ENCODE assay signal across 2 mouse cellular contexts in the genomic region with DNA sequence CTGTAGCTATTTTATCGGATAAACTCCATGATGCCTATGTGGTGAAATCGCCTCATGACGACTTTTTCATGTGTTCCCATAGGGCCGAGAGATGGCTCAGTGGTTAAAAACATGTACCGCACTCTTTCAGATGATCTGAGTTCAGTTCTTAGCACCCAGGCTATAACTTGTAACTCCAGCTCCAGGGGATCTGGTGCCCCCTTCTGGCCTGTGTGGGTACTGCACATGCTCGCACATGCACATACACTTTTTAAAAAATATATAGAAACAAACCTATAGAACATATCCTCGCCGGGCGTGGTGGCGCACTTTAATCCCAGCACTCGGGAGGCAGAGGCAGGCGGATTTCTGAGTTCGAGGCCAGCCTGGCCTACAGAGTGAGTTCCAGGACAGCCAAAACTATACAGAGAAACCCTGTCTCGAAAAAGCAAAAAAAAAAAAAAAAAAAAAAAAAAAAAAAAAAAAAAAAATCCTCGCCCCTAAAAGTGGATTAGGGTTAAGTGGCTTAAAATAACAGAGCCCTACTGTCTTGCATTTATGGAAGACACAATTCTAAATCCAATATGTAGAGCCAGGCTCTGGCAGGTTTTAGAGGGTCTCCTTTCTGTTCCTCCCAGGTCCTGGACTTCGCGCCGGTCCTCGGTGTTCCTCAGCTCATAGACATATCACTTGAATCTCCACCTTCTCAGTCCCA.
TF ChIP-seq lines count a peak whose summit lies in the region.

No protein-coding gene starts in this region.

TF ChIP-seq in CH12.LX, 34 proteins besides CTCF, POLR2A, EP300 and RAD21:
- TF ChIP-seq RCOR1 (conservative IDR thresholded peaks at IDR 0.05; ENCODE audit: low read depth, low read length) (no peak), MXI1 (IDR thresholded peaks at IDR 0.05; ENCODE audit: low read depth, low read length) (no peak), MAZ (IDR thresholded peaks at IDR 0.05; ENCODE audit: low read depth, low read length) (no peak), SMC3 (IDR thresholded peaks at IDR 0.05; ENCODE audit: low read depth, low read length) (no peak), ZMIZ1 (IDR thresholded peaks at IDR 0.05; ENCODE audit: low read depth, low read length) (no peak), USF2 (conservative IDR thresholded peaks at IDR 0.05; ENCODE audit: low read depth, low read length) (no peak), UBTF (IDR thresholded peaks at IDR 0.05; ENCODE audit: low read depth, low read length) (no peak), CHD1 (IDR thresholded peaks at IDR 0.05; ENCODE audit: low read depth, low read length) (no peak), ZC3H11A (IDR thresholded peaks at IDR 0.05; ENCODE audit: low read depth, low read length) (no peak)

TF ChIP-seq in MEL, 35 proteins besides CTCF, POLR2A, EP300 and RAD21:
- no peak for TF ChIP-seq POLR2AphosphoS5 (IDR thresholded peaks at IDR 0.05; ENCODE audit: borderline replicate concordance, low read depth, low read length)
- no peak for TF ChIP-seq KAT2A (conservative IDR thresholded peaks at IDR 0.05; ENCODE audit: low read depth, low read length)
- no peak for TF ChIP-seq POLR2AphosphoS2 (IDR thresholded peaks at IDR 0.05; ENCODE audit: low read length)
- TF ChIP-seq SMC3 (IDR thresholded peaks at IDR 0.05; ENCODE audit: low read depth, low read length) = peak; percentile 53
- no peak for TF ChIP-seq ELF1 (IDR thresholded peaks at IDR 0.05; ENCODE audit: low read depth, low read length)
- TF ChIP-seq ZNF384 (IDR thresholded peaks at IDR 0.05; ENCODE audit: low read depth, low read length) = no peak
- TF ChIP-seq NELFE (IDR thresholded peaks at IDR 0.05; ENCODE audit: low read depth, low read length) = no peak
- no peak for TF ChIP-seq MXI1 (IDR thresholded peaks at IDR 0.05; ENCODE audit: low read depth, low read length)
- no peak for TF ChIP-seq CHD1 (IDR thresholded peaks at IDR 0.05; ENCODE audit: low read depth, low read length)
- TF ChIP-seq TAL1 (IDR thresholded peaks at IDR 0.05; ENCODE audit: low read length) = no peak
- TF ChIP-seq TCF12 (IDR thresholded peaks at IDR 0.05; ENCODE audit: low read depth, low read length) = no peak
- no peak for TF ChIP-seq JUND (IDR thresholded peaks at IDR 0.05; ENCODE audit: low read depth, low read length)
- TF ChIP-seq MAFK (IDR thresholded peaks at IDR 0.05; ENCODE audit: borderline replicate concordance, low read depth, low read length) = no peak
- 0 out of 2 replicates have a peak, but pooled peaks have one; percentile 20 for TF ChIP-seq MYC (IDR thresholded peaks at IDR 0.05; ENCODE audit: low read depth, low read length)
- TF ChIP-seq CHD2 (IDR thresholded peaks at IDR 0.05; ENCODE audit: low read length) = no peak
